Mouse (Mus musculus): ENCODE measurements around the gene Mbnl2. TPM values are rescaled to one million over a fixed set of nuclear protein-coding genes. Genes with fewer than 3 reads are reported as not detected.
A peak's percentile ranks its signal among the peaks of the same experiment; 100 is the strongest.

Mbnl2 gene
- polyA plus RNA-seq, 1 experiment from 2014 or later, result 129 TPM

- Histone ChIP-seq H3K4me1 (ENCODE audit: control insufficient read depth in 2 of 2, insufficient read depth in 2 of 2, low read length in 2 of 2) (peaks cover 21 to 60% of the 10 kb centered on the region in 2 experiments), H3K27me3 (ENCODE audit: control insufficient read depth, insufficient read depth, low read length) (no peaks in the 10 kb centered on the region), H3K4me2 (ENCODE audit: low read length) (no peak overlapping the region), H3K36me3 (ENCODE audit: control insufficient read depth, insufficient read depth, low read length) (peaks cover 12% of the 10 kb centered on the region), H3K27ac (replicated peaks in 1 of 2; ENCODE audit: control insufficient read depth in 1 of 2, insufficient read depth in 1 of 2, low read depth in 2 of 2, low read length in 2 of 2) (no peak overlapping the region), H3K4me3 (ENCODE audit: control insufficient read depth in 1 of 2, insufficient read depth in 1 of 2, low read depth in 1 of 2, low read length in 2 of 2) (no peak overlapping the region), H3K9me3 (ENCODE audit: control insufficient read depth, low read length) (no peaks in the 10 kb centered on the region), H3K9ac (ENCODE audit: low read length) (no peak overlapping the region)
- no peak for ATAC-seq (ENCODE audit: insufficient number of reproducible peaks, insufficient read depth, low FRiP score, low read depth)
- WGBS, result 91% methylated on average over 8 of the region's 8 CpGs
Measured at GRCm38 (mm10) chr14:120322041-120322440, 46.6 kb downstream of the Mbnl2 start.

GRCm38 (mm10) chr14:120323111-120323510 is 47.6 kb downstream of the Mbnl2 start:
- Histone ChIP-seq H3K4me2 (ENCODE audit: low read length) (no peak overlapping the region), H3K4me1 (ENCODE audit: control insufficient read depth in 2 of 2, insufficient read depth in 2 of 2, low read length in 2 of 2) (peaks cover 21 to 65% of the 10 kb centered on the region in 2 experiments), H3K36me3 (ENCODE audit: control insufficient read depth, insufficient read depth, low read length) (peaks cover 12% of the 10 kb centered on the region), H3K27ac (replicated peaks in 1 of 2; ENCODE audit: control insufficient read depth in 1 of 2, insufficient read depth in 1 of 2, low read depth in 2 of 2, low read length in 2 of 2) (no peak overlapping the region), H3K4me3 (ENCODE audit: control insufficient read depth in 1 of 2, insufficient read depth in 1 of 2, low read depth in 1 of 2, low read length in 2 of 2) (no peak overlapping the region), H3K9me3 (ENCODE audit: control insufficient read depth, low read length) (no peaks in the 10 kb centered on the region), H3K27me3 (ENCODE audit: control insufficient read depth, insufficient read depth, low read length) (no peaks in the 10 kb centered on the region), H3K9ac (ENCODE audit: low read length) (no peak overlapping the region)
- no peak for ATAC-seq (ENCODE audit: insufficient number of reproducible peaks, insufficient read depth, low FRiP score, low read depth)
- WGBS, result 62% methylated on average over 1 of the region's 1 CpGs

- no peak overlapping the region for H3K4me3 ChIP-seq (ENCODE audit: control insufficient read depth in 1 of 2, insufficient read depth in 1 of 2, low read depth in 1 of 2, low read length in 2 of 2)
- H3K4me2 ChIP-seq (ENCODE audit: low read length), result no peak overlapping the region
- H3K27ac ChIP-seq (replicated peaks in 1 of 2; ENCODE audit: control insufficient read depth in 1 of 2, insufficient read depth in 1 of 2, low read depth in 2 of 2, low read length in 2 of 2), result no peak overlapping the region
- H3K9me3 ChIP-seq (ENCODE audit: control insufficient read depth, low read length), result no peaks in the 10 kb centered on the region
- 83% methylated on average over 8 of the region's 8 CpGs for WGBS
- no peaks in the 10 kb centered on the region for H3K27me3 ChIP-seq (ENCODE audit: control insufficient read depth, insufficient read depth, low read length)
- H3K9ac ChIP-seq (ENCODE audit: low read length), result no peak overlapping the region
- H3K4me1 ChIP-seq (ENCODE audit: control insufficient read depth in 2 of 2, insufficient read depth in 2 of 2, low read length in 2 of 2), result peaks cover 15 to 55% of the 10 kb centered on the region in 2 experiments
- ATAC-seq (ENCODE audit: insufficient number of reproducible peaks, insufficient read depth, low FRiP score, low read depth), result no peak
- H3K36me3 ChIP-seq (ENCODE audit: control insufficient read depth, insufficient read depth, low read length), result peaks cover 12% of the 10 kb centered on the region
Measured at GRCm38 (mm10) chr14:120324061-120324791, 48.8 kb downstream of the Mbnl2 start.

GRCm38 (mm10) chr14:120324883-120325480 is 49.5 kb downstream of the Mbnl2 start:
- H3K27ac ChIP-seq (replicated peaks in 1 of 2; ENCODE audit: control insufficient read depth in 1 of 2, insufficient read depth in 1 of 2, low read depth in 2 of 2, low read length in 2 of 2), result no peak overlapping the region
- peaks cover 15% of the 10 kb centered on the region for H3K36me3 ChIP-seq (ENCODE audit: control insufficient read depth, insufficient read depth, low read length)
- H3K9ac ChIP-seq (ENCODE audit: low read length), result no peak overlapping the region
- H3K4me2 ChIP-seq (ENCODE audit: low read length), result no peak overlapping the region
- ATAC-seq (ENCODE audit: insufficient number of reproducible peaks, insufficient read depth, low FRiP score, low read depth), result no peak
- no peaks in the 10 kb centered on the region for H3K27me3 ChIP-seq (ENCODE audit: control insufficient read depth, insufficient read depth, low read length)
- no peaks in the 10 kb centered on the region for H3K9me3 ChIP-seq (ENCODE audit: control insufficient read depth, low read length)
- peaks cover 12 to 48% of the 10 kb centered on the region in 2 experiments for H3K4me1 ChIP-seq (ENCODE audit: control insufficient read depth in 2 of 2, insufficient read depth in 2 of 2, low read length in 2 of 2)
- WGBS, result 82% methylated on average over 19 of the region's 19 CpGs
- no peak overlapping the region for H3K4me3 ChIP-seq (ENCODE audit: control insufficient read depth in 1 of 2, insufficient read depth in 1 of 2, low read depth in 1 of 2, low read length in 2 of 2)

- no peak for ATAC-seq (ENCODE audit: insufficient number of reproducible peaks, insufficient read depth, low FRiP score, low read depth)
- H3K4me1 ChIP-seq (ENCODE audit: control insufficient read depth in 2 of 2, insufficient read depth in 2 of 2, low read length in 2 of 2), result peaks cover 13 to 47% of the 10 kb centered on the region in 2 experiments
- no peaks in the 10 kb centered on the region for H3K27me3 ChIP-seq (ENCODE audit: control insufficient read depth, insufficient read depth, low read length)
- H3K4me3 ChIP-seq (ENCODE audit: control insufficient read depth in 1 of 2, insufficient read depth in 1 of 2, low read depth in 1 of 2, low read length in 2 of 2), result no peak overlapping the region
- H3K9ac ChIP-seq (ENCODE audit: low read length), result no peak overlapping the region
- 0 out of 4 replicates have a peak overlapping the region, but pooled peaks of 1 of the 2 experiments have one; percentile 10 for H3K27ac ChIP-seq (replicated peaks in 1 of 2; ENCODE audit: control insufficient read depth in 1 of 2, insufficient read depth in 1 of 2, low read depth in 2 of 2, low read length in 2 of 2)
- 68% methylated on average over 5 of the region's 5 CpGs for WGBS
- peaks cover 17% of the 10 kb centered on the region for H3K36me3 ChIP-seq (ENCODE audit: control insufficient read depth, insufficient read depth, low read length)
- no peaks in the 10 kb centered on the region for H3K9me3 ChIP-seq (ENCODE audit: control insufficient read depth, low read length)
- H3K4me2 ChIP-seq (ENCODE audit: low read length), result no peak overlapping the region
Measured at GRCm38 (mm10) chr14:120325673-120326072, 50.2 kb downstream of the Mbnl2 start.

- Histone ChIP-seq H3K4me1 (ENCODE audit: control insufficient read depth in 2 of 2, insufficient read depth in 2 of 2, low read length in 2 of 2) (peaks cover 13 to 50% of the 10 kb centered on the region in 2 experiments), H3K4me3 (ENCODE audit: control insufficient read depth in 1 of 2, insufficient read depth in 1 of 2, low read depth in 1 of 2, low read length in 2 of 2) (no peak overlapping the region), H3K27ac (replicated peaks in 1 of 2; ENCODE audit: control insufficient read depth in 1 of 2, insufficient read depth in 1 of 2, low read depth in 2 of 2, low read length in 2 of 2) (0 out of 4 replicates have a peak overlapping the region, but pooled peaks of 1 of the 2 experiments have one; percentile 6), H3K27me3 (ENCODE audit: control insufficient read depth, insufficient read depth, low read length) (no peaks in the 10 kb centered on the region), H3K9ac (ENCODE audit: low read length) (no peak overlapping the region), H3K4me2 (ENCODE audit: low read length) (no peak overlapping the region), H3K9me3 (ENCODE audit: control insufficient read depth, low read length) (no peaks in the 10 kb centered on the region), H3K36me3 (ENCODE audit: control insufficient read depth, insufficient read depth, low read length) (peaks cover 18% of the 10 kb centered on the region)
- 52% methylated on average over 12 of the region's 12 CpGs for WGBS
- no peak for ATAC-seq (ENCODE audit: insufficient number of reproducible peaks, insufficient read depth, low FRiP score, low read depth)
Measured at GRCm38 (mm10) chr14:120330454-120330853, 55.0 kb downstream of the Mbnl2 start.

GRCm38 (mm10) chr14:120330881-120331514 is 55.5 kb downstream of the Mbnl2 start:
- no peak overlapping the region for H3K9ac ChIP-seq (ENCODE audit: low read length)
- 0 out of 4 replicates have a peak overlapping the region, but pooled peaks of 1 of the 2 experiments have one; percentile 6 for H3K27ac ChIP-seq (replicated peaks in 1 of 2; ENCODE audit: control insufficient read depth in 1 of 2, insufficient read depth in 1 of 2, low read depth in 2 of 2, low read length in 2 of 2)
- no peaks in the 10 kb centered on the region for H3K27me3 ChIP-seq (ENCODE audit: control insufficient read depth, insufficient read depth, low read length)
- peaks cover 14% of the 10 kb centered on the region for H3K36me3 ChIP-seq (ENCODE audit: control insufficient read depth, insufficient read depth, low read length)
- WGBS, result 82% methylated on average over 13 of the region's 13 CpGs
- ATAC-seq (ENCODE audit: insufficient number of reproducible peaks, insufficient read depth, low FRiP score, low read depth), result no peak
- H3K4me2 ChIP-seq (ENCODE audit: low read length), result no peak overlapping the region
- no peaks in the 10 kb centered on the region for H3K9me3 ChIP-seq (ENCODE audit: control insufficient read depth, low read length)
- no peak overlapping the region for H3K4me3 ChIP-seq (ENCODE audit: control insufficient read depth in 1 of 2, insufficient read depth in 1 of 2, low read depth in 1 of 2, low read length in 2 of 2)
- peaks cover 16 to 49% of the 10 kb centered on the region in 2 experiments for H3K4me1 ChIP-seq (ENCODE audit: control insufficient read depth in 2 of 2, insufficient read depth in 2 of 2, low read length in 2 of 2)

Measured in heart, embryonic 14.5 days (tissue).